Mouse (Mus musculus) natural killer cell, adult 2 months (primary cell): Measurements from ENCODE around the gene Anapc11.
A peak's percentile ranks its signal among the peaks of the same experiment; 100 is the strongest.
"Not testable (repeated sequence)": the region's sequence is repeated elsewhere in the genome, so short reads cannot be mapped to it uniquely, and the experiment has no call there.

ENCODE experiments used
- DNase-seq, 2 experiments: peaks; one replicate each; pipeline ENCODE4 v3.0.0; 2022; ENCODE audit warnings: low spot score in 2 of 2

The Anapc11 gene

GRCm38 (mm10) chr11:120598283-120598989 is at the start of gene Anapc11, which contains the start of gene Alyref:
Anapc11 (plus strand) TSS chr11:120598421.
Alyref (minus strand) TSS chr11:120598365.
- DNase-seq = peak; percentile 90 to 93

GRCm38 (mm10) chr11:120548786-120549167 is 49.4 kb upstream of the Anapc11 start:
- DNase-seq = no peak

GRCm38 (mm10) chr11:120549168-120549945 is 48.9 kb upstream of the Anapc11 start, which contains the start of gene Mcrip1:
Mcrip1 (minus strand) TSS chr11:120549727.
- DNase-seq = peak; percentile 91 to 93

- DNase-seq = no peak
Measured at GRCm38 (mm10) chr11:120549986-120550809, 48.0 kb upstream of the Anapc11 start.

- no peak for DNase-seq
Measured at GRCm38 (mm10) chr11:120550810-120551440, 47.3 kb upstream of the Anapc11 start, which contains the start of gene Ppp1r27. Ppp1r27 (minus strand) TSS chr11:120551132.

GRCm38 (mm10) chr11:120552736-120553135 is 45.5 kb upstream of the Anapc11 start:
- no peak for DNase-seq

- DNase-seq = no peak
Measured at GRCm38 (mm10) chr11:120554834-120555233, 43.4 kb upstream of the Anapc11 start.

- no peak for DNase-seq
Measured at GRCm38 (mm10) chr11:120555260-120555659, 43.0 kb upstream of the Anapc11 start.

- DNase-seq = not testable (repeated sequence)
Measured at GRCm38 (mm10) chr11:120558843-120559242, 39.4 kb upstream of the Anapc11 start.

- no peak for DNase-seq
Measured at GRCm38 (mm10) chr11:120560952-120561728, 37.1 kb upstream of the Anapc11 start.

- no peak for DNase-seq
Measured at GRCm38 (mm10) chr11:120562949-120563348, 35.3 kb upstream of the Anapc11 start.

- no peak for DNase-seq
Measured at GRCm38 (mm10) chr11:120565114-120565513, 33.1 kb upstream of the Anapc11 start.

- no peak for DNase-seq
Measured at GRCm38 (mm10) chr11:120568324-120568723, 29.9 kb upstream of the Anapc11 start.

GRCm38 (mm10) chr11:120571122-120571521 is 27.1 kb upstream of the Anapc11 start:
- DNase-seq = no peak

GRCm38 (mm10) chr11:120571754-120572416 is 26.3 kb upstream of the Anapc11 start:
- DNase-seq = no peak

- DNase-seq = no peak
Measured at GRCm38 (mm10) chr11:120572417-120572751, 25.8 kb upstream of the Anapc11 start.

GRCm38 (mm10) chr11:120572752-120573584 is 25.3 kb upstream of the Anapc11 start, which contains the start of gene P4hb:
P4hb (minus strand) TSS chr11:120573253.
- peak; percentile 99 for DNase-seq

GRCm38 (mm10) chr11:120573585-120574277 is 24.5 kb upstream of the Anapc11 start:
- DNase-seq = no peak

GRCm38 (mm10) chr11:120574278-120574600 is 24.0 kb upstream of the Anapc11 start:
- no peak for DNase-seq
